Mouse (Mus musculus): ENCODE results near the gene Taf15. TPM values are rescaled to one million over a fixed set of nuclear protein-coding genes. Genes with fewer than 3 reads are reported as not detected.

The Taf15 gene
- polyA plus RNA-seq, 1 experiment from 2014 or later, result 14.4 TPM

DNA sequence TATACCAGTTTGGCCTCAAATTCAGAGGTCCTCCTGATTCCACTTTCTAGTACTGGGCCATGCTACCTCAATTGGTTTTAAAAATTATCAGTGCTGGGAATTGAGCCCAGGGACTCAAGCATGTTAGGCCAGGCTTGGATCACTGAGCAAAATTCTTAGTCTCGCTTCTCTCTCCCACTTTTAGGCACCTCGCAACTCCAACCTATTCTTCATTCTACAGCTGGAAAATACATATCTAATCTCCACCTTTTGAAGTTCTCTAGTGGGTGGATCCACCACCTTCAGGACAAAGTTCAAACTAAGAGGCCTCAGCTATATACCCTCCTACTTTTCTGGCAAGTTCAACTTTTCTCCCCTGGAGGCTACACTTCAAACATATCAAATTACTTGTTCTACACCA is 1.1 kb upstream of the Taf15 start:
- no peak for TF ChIP-seq CTCF (IDR thresholded peaks at IDR 0.05; ENCODE audit: low read depth)
- Histone ChIP-seq H3K4me3 (ENCODE audit: low read depth, low read length) (peak overlapping the region; percentile 96; the same call in 1 of the 2 replicates), H3K9me3 (ENCODE audit: low read depth, low read length) (no peaks in the 10 kb centered on the region), H3K4me2 (peak overlapping the region; percentile 94), H3K9ac (peak overlapping the region; percentile 87), H3K27me3 (ENCODE audit: insufficient read depth, low read length) (no peaks in the 10 kb centered on the region), H3K36me3 (ENCODE audit: insufficient read depth) (peaks cover 10% of the 10 kb centered on the region), H3K27ac (ENCODE audit: low read depth) (no peak overlapping the region), H3K4me1 (ENCODE audit: insufficient read depth) (0 out of 2 replicates have a peak, but pooled peaks cover 8% of the 10 kb centered on the region)
- ATAC-seq (ENCODE audit: insufficient read depth) (no peak), DNase-seq (no peak)
- 58% methylated on average over 2 of the region's 2 CpGs for WGBS

GRCm38 (mm10) chr11:83473235-83474016 is 540 bp downstream of the Taf15 start:
- Histone ChIP-seq H3K9me3 (ENCODE audit: low read depth, low read length) (no peaks in the 10 kb centered on the region), H3K36me3 (ENCODE audit: insufficient read depth) (peaks cover 17% of the 10 kb centered on the region), H3K9ac (peak overlapping the region; percentile 87), H3K27me3 (ENCODE audit: insufficient read depth, low read length) (no peaks in the 10 kb centered on the region), H3K4me2 (peak overlapping the region; percentile 94), H3K27ac (ENCODE audit: low read depth) (peak overlapping the region; percentile 91), H3K4me3 (ENCODE audit: low read depth, low read length) (peak overlapping the region; percentile 96), H3K4me1 (ENCODE audit: insufficient read depth) (0 out of 2 replicates have a peak, but pooled peaks cover 5% of the 10 kb centered on the region)
- DNase-seq (peak; percentile 37), ATAC-seq (ENCODE audit: insufficient read depth) (peak; percentile 85)
- no peak for TF ChIP-seq CTCF (IDR thresholded peaks at IDR 0.05; ENCODE audit: low read depth)
- under 1% methylated on average over 50 of the region's 52 CpGs for WGBS

DNA sequence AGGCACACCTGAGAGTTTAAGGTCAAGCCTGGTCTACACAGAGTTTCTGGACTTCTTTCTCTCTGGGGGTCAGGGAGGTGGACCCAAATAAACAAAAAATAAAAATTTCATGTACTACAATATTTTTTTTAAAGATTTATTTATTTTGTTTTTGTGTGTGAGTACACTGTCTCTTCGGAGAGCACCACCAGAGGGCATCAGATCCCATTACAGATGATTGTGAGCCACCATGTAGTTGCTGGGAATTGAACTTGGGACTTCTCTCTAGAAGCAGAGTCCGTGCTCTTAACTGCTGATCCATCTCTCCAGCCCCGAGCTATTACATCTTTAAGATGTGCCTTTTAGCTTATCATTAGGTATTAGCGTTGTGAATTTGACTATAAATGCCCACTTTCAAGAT is 18.6 kb downstream of the Taf15 start:
- H3K27me3 ChIP-seq (ENCODE audit: insufficient read depth, low read length), result no peaks in the 10 kb centered on the region
- WGBS, result 76% methylated on average over 4 of the region's 4 CpGs
- DNase-seq (peak; percentile 17), ATAC-seq (ENCODE audit: insufficient read depth) (no peak)
- peak; percentile 29 for TF ChIP-seq CTCF (IDR thresholded peaks at IDR 0.05; ENCODE audit: low read depth)
- no peak overlapping the region for H3K4me3 ChIP-seq (ENCODE audit: low read depth, low read length)
- H3K4me2 ChIP-seq, result no peak overlapping the region
- no peaks in the 10 kb centered on the region for H3K9me3 ChIP-seq (ENCODE audit: low read depth, low read length)
- no peak overlapping the region for H3K9ac ChIP-seq
- H3K36me3 ChIP-seq (ENCODE audit: insufficient read depth), result peaks cover 52% of the 10 kb centered on the region
- H3K27ac ChIP-seq (ENCODE audit: low read depth), result no peak overlapping the region
- H3K4me1 ChIP-seq (ENCODE audit: insufficient read depth), result no peaks in the 10 kb centered on the region

DNA sequence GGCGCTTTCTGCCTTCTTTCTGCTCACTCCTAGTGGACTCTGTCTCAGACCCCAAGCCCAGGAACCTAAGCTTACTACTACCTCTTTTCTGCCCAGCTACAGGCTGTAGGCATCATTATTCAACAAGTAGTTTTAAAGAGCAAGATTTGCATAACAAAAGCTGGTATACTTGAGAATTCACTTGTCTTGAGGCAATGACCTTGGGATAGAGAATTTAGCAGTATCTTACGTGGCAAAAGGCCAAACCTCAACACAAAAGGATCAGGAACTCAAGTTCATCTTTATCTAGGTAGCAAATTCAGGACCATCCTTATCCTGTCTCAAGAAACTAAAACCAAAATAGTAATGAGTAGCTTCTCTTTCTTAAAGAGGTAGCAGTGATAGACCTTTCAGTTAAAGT is 22.7 kb downstream of the Taf15 start:
- Histone ChIP-seq H3K27me3 (ENCODE audit: insufficient read depth, low read length) (no peaks in the 10 kb centered on the region), H3K4me2 (no peak overlapping the region), H3K9me3 (ENCODE audit: low read depth, low read length) (no peaks in the 10 kb centered on the region), H3K27ac (ENCODE audit: low read depth) (no peak overlapping the region), H3K9ac (no peak overlapping the region), H3K36me3 (ENCODE audit: insufficient read depth) (peaks cover 50% of the 10 kb centered on the region), H3K4me3 (ENCODE audit: low read depth, low read length) (no peak overlapping the region), H3K4me1 (ENCODE audit: insufficient read depth) (no peaks in the 10 kb centered on the region)
- WGBS, result 91% methylated on average over 2 of the region's 2 CpGs
- ATAC-seq (ENCODE audit: insufficient read depth) (no peak), DNase-seq (no peak)
- no peak for TF ChIP-seq CTCF (IDR thresholded peaks at IDR 0.05; ENCODE audit: low read depth)

GRCm38 (mm10) chr11:83504308-83504707 is 31.4 kb downstream of the Taf15 start:
- H3K4me3 ChIP-seq (ENCODE audit: low read depth, low read length), result no peak overlapping the region
- no peak for ATAC-seq (ENCODE audit: insufficient read depth)
- H3K27me3 ChIP-seq (ENCODE audit: insufficient read depth, low read length), result no peaks in the 10 kb centered on the region
- no peak overlapping the region for H3K27ac ChIP-seq (ENCODE audit: low read depth)
- H3K4me2 ChIP-seq, result no peak overlapping the region
- DNase-seq, result no peak
- 93% methylated on average over 5 of the region's 5 CpGs for WGBS
- no peaks in the 10 kb centered on the region for H3K4me1 ChIP-seq (ENCODE audit: insufficient read depth)
- no peak for TF ChIP-seq CTCF (IDR thresholded peaks at IDR 0.05; ENCODE audit: low read depth)
- peaks cover 81% of the 10 kb centered on the region for H3K36me3 ChIP-seq (ENCODE audit: insufficient read depth)
- H3K9ac ChIP-seq, result no peak overlapping the region
- H3K9me3 ChIP-seq (ENCODE audit: low read depth, low read length), result no peaks in the 10 kb centered on the region

DNA sequence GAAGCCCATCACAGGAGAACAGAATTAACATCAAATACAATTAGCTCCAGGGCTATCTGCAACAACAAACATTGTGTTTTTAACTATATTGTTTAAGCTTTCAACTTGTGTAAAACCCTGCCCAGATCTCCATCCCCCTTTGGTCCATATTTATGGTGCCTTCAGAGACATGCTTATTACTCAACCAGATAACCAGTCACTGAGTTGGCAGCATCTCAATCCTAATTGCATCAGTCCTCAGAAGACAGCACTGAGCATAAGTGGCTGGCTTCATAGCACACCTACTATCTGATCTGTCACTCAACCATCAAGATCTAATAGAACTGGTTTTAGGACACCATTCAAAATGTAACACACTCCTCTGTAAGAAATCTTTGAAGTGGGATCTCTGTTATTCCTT is 36.6 kb downstream of the Taf15 start:
- Histone ChIP-seq H3K4me2 (no peak overlapping the region), H3K9me3 (ENCODE audit: low read depth, low read length) (no peaks in the 10 kb centered on the region), H3K36me3 (ENCODE audit: insufficient read depth) (peaks cover 38% of the 10 kb centered on the region), H3K4me3 (ENCODE audit: low read depth, low read length) (no peak overlapping the region), H3K27ac (ENCODE audit: low read depth) (no peak overlapping the region), H3K9ac (no peak overlapping the region), H3K4me1 (ENCODE audit: insufficient read depth) (no peaks in the 10 kb centered on the region), H3K27me3 (ENCODE audit: insufficient read depth, low read length) (no peaks in the 10 kb centered on the region)
- TF ChIP-seq CTCF (IDR thresholded peaks at IDR 0.05; ENCODE audit: low read depth), result no peak
- ATAC-seq (ENCODE audit: insufficient read depth) (no peak), DNase-seq (no peak)

- H3K9ac ChIP-seq, result no peak overlapping the region
- H3K9me3 ChIP-seq (ENCODE audit: low read depth, low read length), result no peaks in the 10 kb centered on the region
- H3K4me1 ChIP-seq (ENCODE audit: insufficient read depth), result no peaks in the 10 kb centered on the region
- ATAC-seq (ENCODE audit: insufficient read depth), result no peak
- DNase-seq, result no peak
- no peak overlapping the region for H3K27ac ChIP-seq (ENCODE audit: low read depth)
- no peak for TF ChIP-seq CTCF (IDR thresholded peaks at IDR 0.05; ENCODE audit: low read depth)
- no peaks in the 10 kb centered on the region for H3K27me3 ChIP-seq (ENCODE audit: insufficient read depth, low read length)
- no peaks in the 10 kb centered on the region for H3K36me3 ChIP-seq (ENCODE audit: insufficient read depth)
- no peak overlapping the region for H3K4me2 ChIP-seq
- no peak overlapping the region for H3K4me3 ChIP-seq (ENCODE audit: low read depth, low read length)
These were observed 44.3 kb downstream of the Taf15 start for GRCm38 (mm10) chr11:83517153-83517552.

All from lung, embryonic 14.5 days (tissue).